9 mouse cellular contexts compared by ENCODE assay signal in the genomic region with DNA sequence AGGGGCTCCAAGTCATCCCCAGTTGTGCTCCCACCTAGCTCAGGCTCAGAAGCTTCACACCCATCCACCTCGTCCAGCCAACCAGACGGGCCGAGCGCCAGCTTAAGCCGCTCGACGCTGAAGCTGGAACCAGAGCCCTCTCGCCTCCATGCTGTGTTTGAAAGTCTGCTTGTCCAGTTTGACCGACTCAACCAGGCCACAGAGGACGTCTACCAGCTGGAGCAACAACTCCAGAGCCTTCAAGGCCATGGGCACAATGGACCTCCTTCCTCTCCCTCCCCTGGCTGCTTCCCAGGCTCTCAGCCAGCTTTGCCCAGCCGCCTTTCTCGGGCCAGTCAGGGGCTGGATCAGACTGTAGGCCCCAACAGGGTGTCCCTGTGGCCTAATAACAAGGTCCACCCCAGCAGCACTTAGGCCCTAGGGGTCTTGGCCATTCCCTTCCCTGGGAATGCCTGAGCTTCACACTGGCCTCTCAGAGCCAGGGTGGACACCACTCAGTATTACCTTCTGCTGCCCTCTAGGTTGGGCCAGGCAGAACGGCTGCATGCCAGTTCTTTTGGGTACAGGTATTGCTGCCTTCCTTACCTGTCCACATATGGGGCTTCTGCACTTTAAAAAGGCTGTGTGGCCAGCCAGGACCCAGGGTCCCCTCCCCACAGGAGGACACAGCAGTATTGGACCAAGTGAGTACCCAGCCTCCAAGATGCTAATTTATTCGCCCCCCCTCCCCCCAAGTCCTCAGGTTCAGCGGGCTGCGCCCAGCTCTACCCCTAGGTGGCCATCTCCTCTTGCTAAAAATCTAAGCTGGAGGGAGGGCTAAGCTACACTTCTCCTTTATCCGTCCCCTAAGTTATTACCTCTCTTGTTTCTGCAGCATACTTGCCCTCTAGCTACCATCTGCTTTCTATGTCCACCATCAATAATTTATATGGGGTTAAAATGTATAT. TPM values are rescaled to one million over a fixed set of nuclear protein-coding genes. Genes with fewer than 3 reads are reported as not detected.
DNase-seq lines count a peak whose midpoint lies in the region; ATAC-seq and TF ChIP-seq lines count a peak whose summit lies in the region.
"Had no signal": no experiment of that assay in that cellular context is flagged by ENCODE, and none has a peak within 500 bp of the region (broad histone marks: within the 10 kb centered on the region; RNA-seq: fewer than 3 reads in every experiment).

No protein-coding gene starts in this region.

- no peaks in the 10 kb centered on the region for H3K27me3 ChIP-seq in intestine, postnatal 0 days (replicated peaks; ENCODE audit: control insufficient read depth, insufficient read depth, low read length)
- H3K27me3 ChIP-seq in intestine, embryonic 16.5 days (replicated peaks; ENCODE audit: control insufficient read depth, insufficient read depth, low read length) = no peaks in the 10 kb centered on the region
- H3K27me3 ChIP-seq in testis, adult 2 months (ENCODE audit: control insufficient read depth, insufficient read depth, low read length) = no peaks in the 10 kb centered on the region
- H3K27me3 ChIP-seq: heart, embryonic 15.5 days; liver, embryonic 13.5 days had no signal

- DNase-seq in testis, postnatal 14 days (ENCODE audit: low spot score) = no peak
- peak; percentile 72 to 76 for DNase-seq in cerebellum, postnatal 25 days
- DNase-seq in right cerebral cortex, postnatal 25 days = no peak
- DNase-seq: liver, embryonic 13.5 days had no signal

- H3K4me2 ChIP-seq in intestine, postnatal 0 days (replicated peaks; ENCODE audit: low read depth) = no peak overlapping the region
- H3K4me2 ChIP-seq in intestine, embryonic 16.5 days (ENCODE audit: low read depth, low read length) = no peak overlapping the region
- H3K4me2 ChIP-seq: heart, embryonic 15.5 days; liver, embryonic 13.5 days had no signal

- no peak overlapping the region for H3K27ac ChIP-seq in intestine, postnatal 0 days (ENCODE audit: low read depth, low read length)
- no peak overlapping the region for H3K27ac ChIP-seq in intestine, embryonic 16.5 days (ENCODE audit: low read length)
- peak overlapping the region; percentile 5; the same call in 1 of the 2 replicates for H3K27ac ChIP-seq in testis, adult 2 months (ENCODE audit: control insufficient read depth, insufficient read depth, low read depth, low read length)
- H3K27ac ChIP-seq: heart, embryonic 15.5 days; liver, embryonic 13.5 days had no signal

- no peak overlapping the region for H3K4me3 ChIP-seq in intestine, postnatal 0 days (ENCODE audit: low read depth, low read length)
- H3K4me3 ChIP-seq in intestine, embryonic 16.5 days (ENCODE audit: low read length) = no peak overlapping the region
- no peak overlapping the region for H3K4me3 ChIP-seq in testis, adult 2 months (ENCODE audit: control insufficient read depth, low read depth, low read length)
- H3K4me3 ChIP-seq: heart, embryonic 15.5 days; liver, embryonic 13.5 days had no signal

- no peak for ATAC-seq in intestine, postnatal 0 days
- ATAC-seq in intestine, embryonic 16.5 days = no peak
- no peak; the same call in 1 of the 2 replicates for ATAC-seq in granulocyte monocyte progenitor cell, adult 5-6 weeks (replicated peaks; ENCODE audit: poor library complexity, severe bottlenecking)

- H3K4me1 ChIP-seq in intestine, postnatal 0 days (replicated peaks; ENCODE audit: control insufficient read depth, insufficient read depth, low read length) = no peaks in the 10 kb centered on the region
- H3K4me1 ChIP-seq in intestine, embryonic 16.5 days (ENCODE audit: control insufficient read depth, insufficient read depth, low read length) = no peaks in the 10 kb centered on the region
- H3K4me1 ChIP-seq in testis, adult 2 months (ENCODE audit: control insufficient read depth, insufficient read depth, low read length) = no peaks in the 10 kb centered on the region
- H3K4me1 ChIP-seq: heart, embryonic 15.5 days; liver, embryonic 13.5 days had no signal

- TF ChIP-seq CTCF in intestine, postnatal 0 days (IDR thresholded peaks at IDR 0.05; ENCODE audit: low read depth) = peak; percentile 39
- no peak for TF ChIP-seq CTCF in testis, adult 2 months (IDR thresholded peaks at IDR 0.05; ENCODE audit: control insufficient read depth, insufficient read depth, insufficient replicate concordance, low read depth, low read length)

- H3K9ac ChIP-seq in intestine, postnatal 0 days (ENCODE audit: low read depth, low read length) = no peak overlapping the region
- H3K9ac ChIP-seq in intestine, embryonic 16.5 days (ENCODE audit: low read depth, low read length) = no peak overlapping the region
- H3K9ac ChIP-seq: heart, embryonic 15.5 days; liver, embryonic 13.5 days had no signal

- no peaks in the 10 kb centered on the region for H3K9me3 ChIP-seq in intestine, postnatal 0 days (ENCODE audit: control insufficient read depth)
- no peaks in the 10 kb centered on the region for H3K9me3 ChIP-seq in intestine, embryonic 16.5 days (ENCODE audit: control insufficient read depth, low read length)
- H3K9me3 ChIP-seq: heart, embryonic 15.5 days; liver, embryonic 13.5 days had no signal

- WGBS in intestine, postnatal 0 days = 76% methylated on average over 17 of the region's 17 CpGs
- 77% methylated on average over 17 of the region's 17 CpGs for WGBS in intestine, embryonic 16.5 days

- peaks cover 90% of the 10 kb centered on the region for H3K36me3 ChIP-seq in intestine, postnatal 0 days (ENCODE audit: control insufficient read depth, insufficient read depth)
- peaks cover 43% of the 10 kb centered on the region for H3K36me3 ChIP-seq in intestine, embryonic 16.5 days (ENCODE audit: control insufficient read depth, insufficient read depth, low read length)
- peaks cover 4% of the 10 kb centered on the region for H3K36me3 ChIP-seq in testis, adult 2 months (ENCODE audit: control insufficient read depth, insufficient read depth, low read length)

- TF ChIP-seq POLR2A in testis, adult 2 months (IDR thresholded peaks at IDR 0.05; ENCODE audit: control insufficient read depth, low read depth, low read length) = no peak

RNA-seq across cellular contexts. Expression of a gene that starts 37.0 kb away (rescaled TPM):
- 24.7 and 25.8 TPM in 2 replicates for polyA plus RNA-seq in intestine, postnatal 0 days (2015; fragmentation: Nextera tagmentation; extraction: Ambion mirVana)
- polyA plus RNA-seq in intestine, embryonic 16.5 days (2015; fragmentation: Nextera tagmentation; extraction: Ambion mirVana) = 38.5 and 41.8 TPM in 2 replicates
- 37.8 and 41.6 TPM in 2 replicates for polyA plus RNA-seq in testis, adult 2 months (2012; rRNA removed)
- total RNA-seq in granulocyte monocyte progenitor cell, adult 5-6 weeks (2014; fragmentation: Nextera tagmentation) = 61.9 and 83.7 TPM in 2 replicates
- 25.1 and 41.3 TPM in 2 replicates for total RNA-seq in granulocyte monocyte progenitor cell, adult 5-6 weeks (2017)

RNA-seq across cellular contexts. Expression of a gene that starts 37.1 kb away (rescaled TPM):
- polyA plus RNA-seq in intestine, postnatal 0 days (2015; fragmentation: Nextera tagmentation; extraction: Ambion mirVana) = 5.0 and 5.5 TPM in 2 replicates
- 17.2 and 18.1 TPM in 2 replicates for polyA plus RNA-seq in intestine, embryonic 16.5 days (2015; fragmentation: Nextera tagmentation; extraction: Ambion mirVana)
- polyA plus RNA-seq in testis, adult 2 months (2012; rRNA removed) = 3.2 and 3.7 TPM in 2 replicates
- 7.1 and 15.7 TPM in 2 replicates for total RNA-seq in granulocyte monocyte progenitor cell, adult 5-6 weeks (2014; fragmentation: Nextera tagmentation)
- total RNA-seq in granulocyte monocyte progenitor cell, adult 5-6 weeks (2017) = 11.8 and 13.7 TPM in 2 replicates

RNA-seq across cellular contexts. Expression of a gene that starts 45.8 kb away (rescaled TPM):
- 5.4 and 8.3 TPM in 2 replicates for polyA plus RNA-seq in intestine, postnatal 0 days (2015; fragmentation: Nextera tagmentation; extraction: Ambion mirVana)
- polyA plus RNA-seq in intestine, embryonic 16.5 days (2015; fragmentation: Nextera tagmentation; extraction: Ambion mirVana) = 12.2 and 13.5 TPM in 2 replicates
- 31.6 and 35.0 TPM in 2 replicates for polyA plus RNA-seq in testis, adult 2 months (2012; rRNA removed)
- 18.9 and 19.0 TPM in 2 replicates for total RNA-seq in granulocyte monocyte progenitor cell, adult 5-6 weeks (2014; fragmentation: Nextera tagmentation)
- 5.9 and 9.1 TPM in 2 replicates for total RNA-seq in granulocyte monocyte progenitor cell, adult 5-6 weeks (2017)

RNA-seq across cellular contexts. Expression of a gene that starts 54.7 kb away (rescaled TPM):
- polyA plus RNA-seq in intestine, postnatal 0 days (2015; fragmentation: Nextera tagmentation; extraction: Ambion mirVana) = 26.5 and 30.1 TPM in 2 replicates
- polyA plus RNA-seq in intestine, embryonic 16.5 days (2015; fragmentation: Nextera tagmentation; extraction: Ambion mirVana) = 37.5 and 38.6 TPM in 2 replicates
- polyA plus RNA-seq in testis, adult 2 months (2012; rRNA removed) = 3.3 and 3.9 TPM in 2 replicates
- total RNA-seq in granulocyte monocyte progenitor cell, adult 5-6 weeks (2014; fragmentation: Nextera tagmentation) = 0.45 and 1.0 TPM in 2 replicates
- 1.8 and 3.0 TPM in 2 replicates for total RNA-seq in granulocyte monocyte progenitor cell, adult 5-6 weeks (2017)

Comparison
In these comparisons a context has a peak if more than half of its experiments do, and no peak if none do; other contexts are left out.
1. DNase-seq: peak in cerebellum, postnatal 25 days (2 of 2); none in testis, postnatal 14 days (single experiment) and right cerebral cortex, postnatal 25 days (single experiment).